Mouse (Mus musculus): ENCODE data around the gene F12.

GRCm38 (mm10) chr13:55449205-55449604 is 22.6 kb upstream of the F12 start:
- TF ChIP-seq POLR2A (IDR thresholded peaks at IDR 0.05; ENCODE audit: borderline replicate concordance, control insufficient read depth, low read depth, low read length) (no peak), CTCF (IDR thresholded peaks at IDR 0.05; ENCODE audit: control insufficient read depth, insufficient read depth, low read length) (no peak)

Data from bone marrow, adult 2 months (tissue).